Mouse (Mus musculus) lung, embryonic 15.5 days (tissue): ENCODE data around the gene Siglecg. TPM values are rescaled to one million over a fixed set of nuclear protein-coding genes. Genes with fewer than 3 reads are reported as not detected.

Experiments used
- ATAC-seq: fragments of 200-750 bp; cut with Nextera tagmentation; 2 replicates; pipeline ENCODE4 v1.8.0; 2017; ENCODE audit warnings: moderate number of reproducible peaks, borderline replicate concordance; ENCODE audit not compliant: low FRiP score, low TSS enrichment; ENCODE audit errors: extremely low read depth
- H3K27ac ChIP-seq: fragments of 300-500 bp; sonication (generic); 2 replicates; pipeline ENCODE4 v1.5.1; 2015; ENCODE audit warnings: moderate library complexity, mild to moderate bottlenecking, inconsistent platforms
- H3K27me3 ChIP-seq: fragments of 300-500 bp; sonication (generic); 2 replicates; pipeline ENCODE4 v1.6.1; 2015; ENCODE audit warnings: inconsistent platforms
- H3K36me3 ChIP-seq: fragments of 300-500 bp; sonication (generic); 2 replicates; pipeline ENCODE4 v1.6.1; 2015; ENCODE audit warnings: inconsistent platforms
- H3K4me1 ChIP-seq: fragments of 300-500 bp; sonication (generic); 2 replicates; pipeline ENCODE4 v1.6.1; 2015; ENCODE audit warnings: inconsistent platforms
- H3K4me2 ChIP-seq: fragments of 300-500 bp; sonication (generic); 2 replicates; pipeline ENCODE4 v1.6.1; 2015; ENCODE audit warnings: inconsistent platforms, mild to moderate bottlenecking, moderate library complexity
- H3K4me3 ChIP-seq: fragments of 300-500 bp; sonication (generic); 2 replicates; pipeline ENCODE4 v1.5.1; 2015; ENCODE audit warnings: mild to moderate bottlenecking, inconsistent platforms
- H3K9ac ChIP-seq: fragments of 300-500 bp; sonication (generic); 2 replicates; pipeline ENCODE4 v1.6.1; 2015; ENCODE audit warnings: inconsistent platforms
- H3K9me3 ChIP-seq: fragments of 300-500 bp; sonication (generic); 2 replicates; pipeline ENCODE4 v1.6.1; 2016; ENCODE audit warnings: inconsistent platforms
- WGBS: fragments of 180-500 bp; shearing (Covaris S2); methylation state at CpG from one replicate; pipeline ENCODE4 v1.1.7; 2015; 5-methylcytosine and 5-hydroxymethylcytosine counted together
- polyA plus RNA-seq: library from polyadenylated mRNA; unstranded; fragments of >200 nt; fragmentation: Nextera tagmentation; extraction: Ambion mirVana; gene quantifications from 2 replicates; pipeline ENCODE4 v1.2.1, GENCODE M21; 2015

Siglecg gene
- polyA plus RNA-seq, 1 experiment from 2014 or later = 0.45 TPM

- Histone ChIP-seq H3K27me3 (no peaks in the 10 kb centered on the region), H3K4me3 (no peak overlapping the region), H3K4me1 (no peaks in the 10 kb centered on the region), H3K9me3 (no peaks in the 10 kb centered on the region), H3K36me3 (no peaks in the 10 kb centered on the region), H3K27ac (no peak overlapping the region), H3K9ac (no peak overlapping the region), H3K4me2 (peak overlapping the region; percentile 20; the same call in 1 of the 2 replicates)
- WGBS = 5% methylated on average over 11 of the region's 11 CpGs
- peak; percentile 86 for ATAC-seq
Measured at GRCm38 (mm10) chr7:43422995-43423617, 15.1 kb downstream of the Siglecg start.

GRCm38 (mm10) chr7:43423991-43424625 is 16.1 kb downstream of the Siglecg start:
- no peak overlapping the region for H3K4me3 ChIP-seq
- H3K27me3 ChIP-seq = no peaks in the 10 kb centered on the region
- no peak for ATAC-seq
- H3K4me1 ChIP-seq = no peaks in the 10 kb centered on the region
- no peak overlapping the region for H3K9ac ChIP-seq
- H3K9me3 ChIP-seq = no peaks in the 10 kb centered on the region
- H3K27ac ChIP-seq = no peak overlapping the region
- H3K4me2 ChIP-seq = no peak overlapping the region
- H3K36me3 ChIP-seq = no peaks in the 10 kb centered on the region
- WGBS = 60% methylated on average over 3 of the region's 3 CpGs

GRCm38 (mm10) chr7:43427406-43427805 is 19.4 kb downstream of the Siglecg start, which contains the start of gene Lim2:
Gene Lim2, plus strand, starts transcription at chr7:43427670.
- Histone ChIP-seq H3K9ac (no peak within 1 kb of the TSS), H3K4me3 (no peak within 1 kb of the TSS), H3K36me3 (no peaks in the 10 kb centered on the region), H3K4me1 (no peaks in the 10 kb centered on the region), H3K9me3 (no peaks in the 10 kb centered on the region), H3K27me3 (no peaks in the 10 kb centered on the region), H3K27ac (no peak within 1 kb of the TSS), H3K4me2 (no peak within 1 kb of the TSS)
- 75% methylated on average over 8 of the region's 8 CpGs for WGBS
- no peak for ATAC-seq

- Histone ChIP-seq H3K9me3 (no peaks in the 10 kb centered on the region), H3K27ac (no peak overlapping the region), H3K36me3 (no peaks in the 10 kb centered on the region), H3K4me1 (no peaks in the 10 kb centered on the region), H3K9ac (no peak overlapping the region), H3K4me3 (no peak overlapping the region), H3K4me2 (no peak overlapping the region), H3K27me3 (no peaks in the 10 kb centered on the region)
- no peak for ATAC-seq
- 48% methylated on average over 4 of the region's 4 CpGs for WGBS
Measured at GRCm38 (mm10) chr7:43429500-43429899, 21.5 kb downstream of the Siglecg start.

GRCm38 (mm10) chr7:43432891-43433290 is 24.9 kb downstream of the Siglecg start:
- no peak overlapping the region for H3K4me3 ChIP-seq
- no peak overlapping the region for H3K27ac ChIP-seq
- ATAC-seq = no peak
- H3K4me1 ChIP-seq = no peaks in the 10 kb centered on the region
- H3K9ac ChIP-seq = no peak overlapping the region
- H3K4me2 ChIP-seq = no peak overlapping the region
- no peaks in the 10 kb centered on the region for H3K9me3 ChIP-seq
- 63% methylated on average over 4 of the region's 4 CpGs for whole genome bisulfite sequencing
- no peaks in the 10 kb centered on the region for H3K36me3 ChIP-seq
- no peaks in the 10 kb centered on the region for H3K27me3 ChIP-seq

GRCm38 (mm10) chr7:43434676-43435075 is 26.7 kb downstream of the Siglecg start:
- Histone ChIP-seq H3K9me3 (no peaks in the 10 kb centered on the region), H3K9ac (no peak overlapping the region), H3K27me3 (no peaks in the 10 kb centered on the region), H3K4me1 (no peaks in the 10 kb centered on the region), H3K4me3 (no peak overlapping the region), H3K36me3 (no peaks in the 10 kb centered on the region), H3K4me2 (no peak overlapping the region), H3K27ac (no peak overlapping the region)
- WGBS = 83% methylated on average over 5 of the region's 5 CpGs
- no peak for ATAC-seq

GRCm38 (mm10) chr7:43436341-43437255 is 28.6 kb downstream of the Siglecg start, which contains the start of gene Nkg7:
Gene Nkg7, plus strand, starts transcription at chr7:43437073.
- Histone ChIP-seq H3K27ac (no peak within 1 kb of the TSS), H3K4me1 (no peaks in the 10 kb centered on the region), H3K36me3 (no peaks in the 10 kb centered on the region), H3K9me3 (no peaks in the 10 kb centered on the region), H3K4me2 (no peak within 1 kb of the TSS), H3K9ac (no peak within 1 kb of the TSS), H3K27me3 (no peaks in the 10 kb centered on the region), H3K4me3 (no peak within 1 kb of the TSS)
- no peak for ATAC-seq
- 56% methylated on average over 10 of the region's 10 CpGs for WGBS

- H3K4me3 ChIP-seq = no peak overlapping the region
- no peak overlapping the region for H3K27ac ChIP-seq
- no peak overlapping the region for H3K4me2 ChIP-seq
- H3K9me3 ChIP-seq = no peaks in the 10 kb centered on the region
- no peaks in the 10 kb centered on the region for H3K27me3 ChIP-seq
- no peaks in the 10 kb centered on the region for H3K36me3 ChIP-seq
- no peak overlapping the region for H3K9ac ChIP-seq
- 66% methylated on average over 4 of the region's 4 CpGs for WGBS
- H3K4me1 ChIP-seq = peaks cover 8% of the 10 kb centered on the region
- no peak for ATAC-seq
Measured at GRCm38 (mm10) chr7:43438611-43439010, 30.6 kb downstream of the Siglecg start.

- ATAC-seq = no peak
- no peak within 1 kb of the TSS for H3K4me3 ChIP-seq
- H3K4me1 ChIP-seq = peaks cover 19% of the 10 kb centered on the region
- H3K27me3 ChIP-seq = no peaks in the 10 kb centered on the region
- H3K4me2 ChIP-seq = no peak within 1 kb of the TSS
- H3K9ac ChIP-seq = no peak within 1 kb of the TSS
- no peaks in the 10 kb centered on the region for H3K9me3 ChIP-seq
- 76% methylated on average over 6 of the region's 6 CpGs for WGBS
- H3K36me3 ChIP-seq = no peaks in the 10 kb centered on the region
- H3K27ac ChIP-seq = no peak within 1 kb of the TSS
Measured at GRCm38 (mm10) chr7:43440482-43440881, 32.5 kb downstream of the Siglecg start, which contains the start of gene Cldnd2. Gene Cldnd2, plus strand, starts transcription at chr7:43440782.

- Histone ChIP-seq H3K36me3 (no peaks in the 10 kb centered on the region), H3K4me2 (no peak overlapping the region), H3K9ac (no peak overlapping the region), H3K4me1 (peaks cover 19% of the 10 kb centered on the region), H3K27me3 (no peaks in the 10 kb centered on the region), H3K4me3 (no peak overlapping the region), H3K9me3 (no peaks in the 10 kb centered on the region), H3K27ac (no peak overlapping the region)
- WGBS = 65% methylated on average over 3 of the region's 3 CpGs
- ATAC-seq = no peak
Measured at GRCm38 (mm10) chr7:43441071-43441470, 33.1 kb downstream of the Siglecg start.

- H3K36me3 ChIP-seq = no peaks in the 10 kb centered on the region
- peak overlapping the region; percentile 98 for H3K27ac ChIP-seq
- no peaks in the 10 kb centered on the region for H3K27me3 ChIP-seq
- H3K9me3 ChIP-seq = no peaks in the 10 kb centered on the region
- WGBS = 14% methylated on average over 9 of the region's 9 CpGs
- peaks cover 19% of the 10 kb centered on the region for H3K4me1 ChIP-seq
- ATAC-seq = no peak
- peak overlapping the region; percentile 54 for H3K4me3 ChIP-seq
- H3K4me2 ChIP-seq = peak overlapping the region; percentile 84
- H3K9ac ChIP-seq = peak overlapping the region; percentile 50
Measured at GRCm38 (mm10) chr7:43442684-43443083, 34.7 kb downstream of the Siglecg start.
